Mouse (Mus musculus): ENCODE results near the gene Olfr619. TPM values are rescaled to one million over a fixed set of nuclear protein-coding genes. Genes with fewer than 3 reads are reported as not detected.

The Olfr619 gene
- not detected for total RNA-seq (2021)
- long read RNA-seq, experiment 1 = 0 reads
- long read RNA-seq, experiment 2 = 0 reads

DNA sequence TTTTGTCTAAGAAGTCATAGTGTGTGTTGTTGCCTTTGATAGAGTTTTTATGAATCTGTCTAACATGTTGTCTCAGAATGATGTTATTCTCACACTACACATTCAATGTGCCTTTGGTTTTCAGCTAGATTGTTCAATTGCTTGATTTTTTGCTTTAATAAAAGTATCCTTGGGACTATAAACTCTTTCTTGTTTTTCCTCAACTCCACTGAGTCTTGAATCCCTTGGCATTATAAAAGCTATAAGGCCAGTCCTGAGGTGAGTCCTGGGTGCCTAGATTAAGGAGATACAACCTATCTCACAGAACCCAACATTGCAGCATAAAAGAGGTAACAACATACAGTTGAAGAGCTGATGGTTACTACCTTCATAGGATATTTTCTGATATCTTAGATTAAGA, at the start of gene Olfr619:
Olfr619 (plus strand) TSS at position 301 of the 400 bp plus-strand sequence.
- DNase-seq = no peak

DNA sequence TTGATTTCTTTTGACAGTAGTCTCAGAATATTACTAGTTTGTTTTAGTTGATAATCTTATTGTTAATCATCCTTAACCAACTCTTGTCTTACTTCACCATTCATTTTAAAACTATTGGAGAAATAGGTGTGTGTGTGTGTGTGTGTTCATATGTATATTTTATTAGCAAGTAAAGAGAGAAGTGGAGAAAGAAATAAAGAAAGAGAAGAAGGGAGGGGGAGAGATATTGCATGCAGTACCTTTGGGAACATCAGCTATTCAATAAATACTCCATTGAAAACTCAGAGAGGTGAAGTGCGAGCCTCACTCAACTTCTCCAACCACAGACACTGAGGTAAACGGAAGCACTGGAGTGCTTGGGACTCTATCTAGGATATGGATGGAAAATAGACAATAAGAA, 44.6 kb upstream of the Olfr619 start, which contains the start of gene Olfr615:
Olfr615 (plus strand) TSS at position 301 of the 400 bp plus-strand sequence.
- DNase-seq = no peak

DNA sequence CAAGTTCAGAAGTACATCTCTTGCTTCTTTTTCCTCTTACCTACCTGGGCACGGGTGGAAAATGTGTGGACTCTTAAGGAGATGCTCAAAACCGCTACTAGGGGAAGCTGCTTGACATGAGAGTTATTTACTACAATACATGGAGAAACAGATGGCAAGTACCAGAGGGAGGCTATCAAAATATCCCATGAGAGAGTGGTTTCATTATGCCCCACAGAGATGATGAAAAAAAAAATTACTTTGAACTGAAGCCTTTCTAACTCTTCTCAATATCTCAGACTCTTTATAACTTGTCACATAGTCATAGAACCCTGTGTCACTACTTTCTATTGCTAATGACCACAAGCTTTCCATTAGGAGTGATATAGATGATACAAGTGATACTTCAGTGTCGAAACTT, 31.3 kb upstream of the Olfr619 start, which contains the start of gene Olfr616:
Olfr616 (minus strand) TSS at position 101 of the 400 bp plus-strand sequence.
- no peak for DNase-seq

DNA sequence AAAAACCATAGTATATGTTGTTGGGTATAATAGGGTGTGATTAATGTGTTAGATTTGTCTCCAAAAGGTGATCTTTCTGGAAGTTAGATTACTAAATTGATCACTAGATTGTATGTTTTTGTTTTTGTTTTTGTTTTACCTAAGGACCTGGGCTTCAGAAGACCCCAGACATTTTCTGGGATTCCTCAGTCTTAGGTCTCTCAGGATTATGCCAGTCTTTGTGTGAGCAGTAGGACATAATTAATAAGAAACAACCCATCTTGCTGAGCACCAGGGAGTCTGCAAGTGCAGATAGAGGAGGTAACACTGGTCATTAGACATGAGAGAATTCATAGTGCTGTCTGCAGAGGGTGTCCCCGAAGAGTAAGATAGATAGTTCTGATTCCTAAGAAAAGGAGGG, 27.6 kb upstream of the Olfr619 start, which contains the start of gene Olfr617:
Olfr617 (plus strand) TSS at position 301 of the 400 bp plus-strand sequence.
- DNase-seq = no peak

DNA sequence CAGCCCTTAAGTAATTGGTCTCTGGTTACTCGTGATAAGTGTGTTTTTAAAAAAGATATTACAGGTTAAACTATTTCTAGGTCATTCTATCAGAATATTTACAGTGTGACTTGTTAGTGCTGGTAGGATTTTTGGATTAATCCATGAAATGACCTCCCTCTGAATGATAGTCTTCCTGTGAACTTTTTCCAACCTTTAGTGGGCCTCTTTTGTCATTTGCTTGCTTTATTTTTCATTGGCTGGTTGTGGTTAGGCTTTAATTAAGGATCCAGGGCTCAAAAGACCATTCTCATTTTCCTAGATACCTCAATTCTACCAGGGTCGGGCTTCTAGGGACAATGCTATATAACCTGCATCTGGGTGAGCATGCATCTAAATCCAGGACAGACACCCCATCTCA, 10.6 kb upstream of the Olfr619 start, which contains the start of gene Olfr618:
Olfr618 (plus strand) TSS at position 301 of the 400 bp plus-strand sequence.
- no peak for DNase-seq

DNA sequence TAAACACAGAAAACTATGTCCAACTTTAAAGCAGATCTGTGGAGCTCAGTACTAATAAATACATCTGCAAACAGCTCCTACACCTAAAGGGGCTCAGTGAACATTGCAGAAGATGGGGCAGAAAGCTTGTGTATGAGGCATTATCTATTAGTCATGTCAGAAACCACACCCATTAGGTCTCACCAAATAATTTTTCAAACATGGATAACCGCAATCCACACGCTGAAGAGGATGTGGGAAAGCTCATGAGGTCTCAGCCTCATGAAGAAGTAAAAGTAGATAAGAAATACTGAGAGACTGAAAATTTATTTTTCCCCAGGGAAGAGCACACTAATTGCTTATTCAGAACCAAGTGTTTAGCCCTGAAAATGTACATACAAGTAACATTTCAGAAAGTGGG, 7.0 kb downstream of the Olfr619 start:
- DNase-seq = no peak

DNA sequence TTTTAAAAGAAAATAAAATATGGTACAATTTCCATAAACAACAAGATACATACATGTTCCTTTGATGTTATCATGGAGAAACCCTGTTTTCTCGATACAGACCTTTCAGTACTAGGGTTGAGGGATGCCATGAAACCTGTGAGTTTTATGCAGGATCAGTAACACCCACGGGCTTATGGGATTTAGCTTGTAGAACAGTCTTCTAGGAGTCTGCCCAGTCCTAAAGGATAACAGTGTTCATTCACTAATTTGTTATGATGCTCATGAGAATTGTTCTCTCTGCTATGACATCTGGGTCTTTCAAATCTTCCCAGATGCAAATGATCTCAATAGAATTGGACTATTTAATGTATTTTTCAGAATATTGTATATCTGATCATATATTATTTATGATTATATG, 12.1 kb downstream of the Olfr619 start, which contains the start of gene Olfr620:
Olfr620 (minus strand) TSS at position 101 of the 400 bp plus-strand sequence.
- no peak for DNase-seq

DNA sequence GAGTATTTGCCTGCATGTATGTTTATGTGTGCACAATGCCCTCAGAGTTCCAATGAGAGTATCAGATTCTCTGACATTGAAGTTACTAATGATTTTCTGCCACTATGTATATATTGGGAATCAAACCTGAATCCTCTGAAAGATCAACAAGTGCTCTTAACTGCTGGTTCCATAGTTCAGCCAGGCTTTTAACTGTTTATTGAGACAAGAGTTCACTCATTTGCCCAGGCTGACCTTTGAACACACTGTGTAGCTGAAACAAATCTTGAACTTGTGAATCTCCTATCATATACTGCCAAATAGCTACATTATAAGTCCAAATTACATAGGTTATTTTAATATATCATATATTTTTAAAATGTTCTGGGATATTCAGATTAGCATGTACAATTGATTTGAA, 36.4 kb downstream of the Olfr619 start:
- no peak for DNase-seq

DNA sequence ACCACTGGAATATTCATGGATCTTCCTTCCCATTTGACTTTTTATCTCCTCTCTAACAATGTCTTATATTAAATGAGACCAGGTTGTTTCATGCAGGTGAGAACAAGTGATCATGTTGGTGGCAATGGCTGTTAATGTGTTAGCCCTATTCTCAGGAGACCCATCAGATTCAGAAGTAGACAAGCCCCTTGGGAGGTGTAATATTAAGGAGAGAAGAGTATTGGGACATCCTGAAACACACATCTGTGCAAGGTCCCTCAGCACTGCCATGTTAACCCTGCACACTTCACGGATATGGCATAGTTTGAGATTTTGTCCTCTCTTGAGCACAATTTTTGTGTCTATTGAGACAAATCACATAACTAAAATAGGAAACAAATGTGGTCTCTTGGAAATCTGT, 42.2 kb downstream of the Olfr619 start, which contains the start of gene Olfr622:
Olfr622 (minus strand) TSS at position 101 of the 400 bp plus-strand sequence.
- no peak for DNase-seq

DNA sequence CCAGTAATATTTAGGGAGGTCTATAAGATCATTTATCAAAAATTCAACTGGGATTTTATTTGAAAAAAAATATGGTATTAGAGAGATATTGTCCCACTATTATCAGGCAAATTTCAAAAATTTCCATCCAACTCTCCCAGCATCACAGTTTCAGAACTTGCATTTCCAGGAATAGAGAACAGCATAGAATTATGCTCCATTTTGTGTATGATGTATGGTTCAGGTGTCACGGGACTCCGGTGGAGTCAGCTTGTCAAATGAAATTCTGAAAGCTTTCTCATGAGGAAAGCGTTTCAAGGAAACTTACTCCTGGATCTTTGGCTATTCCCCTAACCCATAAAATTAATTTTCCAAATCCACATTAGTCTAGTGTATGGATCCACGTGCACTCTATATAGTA, 43.7 kb downstream of the Olfr619 start:
- no peak for DNase-seq

Small RNA genes within 50 kb of the gene (microRNA-seq; reads per million reads assigned to microRNA genes)
- 0 reads per million in 2 experiments for gene Gm26506

Other genes with a start within 250 kb of the Olfr619 start
- gene Olfr601, start 237.9 kb upstream of the Olfr619 start, total RNA-seq (2021) = not detected
- gene Olfr603, start 214.4 kb upstream of the Olfr619 start, total RNA-seq (2021) = not detected
- not detected for gene Usp17lc, start 185.5 kb upstream of the Olfr619 start, total RNA-seq (2021)
- gene Olfr605, start 155.1 kb upstream of the Olfr619 start, total RNA-seq (2021) = not detected
- not detected for gene Olfr606, start 151.5 kb upstream of the Olfr619 start, total RNA-seq (2021)
- gene Olfr607, start 136.4 kb upstream of the Olfr619 start, total RNA-seq (2021) = not detected
- gene Olfr608, start 130.7 kb upstream of the Olfr619 start, total RNA-seq (2021) = not detected
- gene Olfr609, start 102.5 kb upstream of the Olfr619 start, total RNA-seq (2021) = not detected
- gene Olfr610, start 88.5 kb upstream of the Olfr619 start, total RNA-seq (2021) = not detected
- gene Olfr611, start 79.7 kb upstream of the Olfr619 start, total RNA-seq (2021) = not detected
- gene Olfr612, start 57.9 kb upstream of the Olfr619 start, total RNA-seq (2021) = not detected
- not detected for gene Olfr613, start 52.5 kb upstream of the Olfr619 start, total RNA-seq (2021)
- gene Olfr615, start 44.5 kb upstream of the Olfr619 start, total RNA-seq (2021) = not detected
- not detected for gene Olfr616, start 31.4 kb upstream of the Olfr619 start, total RNA-seq (2021)
- gene Olfr617, start 27.5 kb upstream of the Olfr619 start, total RNA-seq (2021) = not detected
- not detected for gene Olfr618, start 10.5 kb upstream of the Olfr619 start, total RNA-seq (2021)
- not detected for gene Olfr620, start 12.0 kb downstream of the Olfr619 start, total RNA-seq (2021)
- not detected for gene Olfr622, start 42.1 kb downstream of the Olfr619 start, total RNA-seq (2021)
- not detected for gene Olfr623, start 63.1 kb downstream of the Olfr619 start, total RNA-seq (2021)
- gene Olfr624, start 70.6 kb downstream of the Olfr619 start, total RNA-seq (2021) = not detected
- not detected for gene Olfr625-ps1, start 82.1 kb downstream of the Olfr619 start, total RNA-seq (2021)
- gene Olfr243, start 114.1 kb downstream of the Olfr619 start, total RNA-seq (2021) = not detected
- gene Olfr628, start 129.8 kb downstream of the Olfr619 start, total RNA-seq (2021) = not detected
- not detected for gene Olfr629, start 144.4 kb downstream of the Olfr619 start, total RNA-seq (2021)
- not detected for gene Olfr630, start 156.8 kb downstream of the Olfr619 start, total RNA-seq (2021)
- gene Olfr69, start 171.0 kb downstream of the Olfr619 start, total RNA-seq (2021) = not detected
- gene Olfr68, start 179.1 kb downstream of the Olfr619 start, total RNA-seq (2021) = not detected
- gene Olfr67, start 191.2 kb downstream of the Olfr619 start, total RNA-seq (2021) = not detected
- gene Hbb-bt, start 213.4 kb downstream of the Olfr619 start, total RNA-seq (2021) = 1,000 to 10,000 TPM; 1,004 to 1,120 TPM
- gene Hbb-bs, start 227.5 kb downstream of the Olfr619 start, total RNA-seq (2021) = over 10,000 TPM; 10,167 to 10,648 TPM
- not detected for gene Hbb-bh2, start 239.9 kb downstream of the Olfr619 start, total RNA-seq (2021)
- not detected for gene Hbb-bh1, start 242.6 kb downstream of the Olfr619 start, total RNA-seq (2021)

Measured in heart, adult 18-20 months (tissue).